Mouse (Mus musculus) limb, embryonic 12.5 days (tissue): ENCODE measurements around the gene H1foo. TPM values are rescaled to one million over a fixed set of nuclear protein-coding genes. Genes with fewer than 3 reads are reported as not detected.
A peak's percentile ranks its signal among the peaks of the same experiment; 100 is the strongest.

Source experiments
- ATAC-seq: fragments of 200-750 bp; cut with Nextera tagmentation; 2 replicates; pipeline ENCODE4 v1.8.0; 2017; ENCODE audit warnings: low read depth, moderate TSS enrichment; ENCODE audit not compliant: insufficient number of reproducible peaks, insufficient read depth, low FRiP score, low TSS enrichment
- H3K27ac ChIP-seq: fragments of 300-500 bp; sonication (generic); 2 replicates; pipeline ENCODE4 v1.5.1; 2016; ENCODE audit warnings: mild to moderate bottlenecking, moderate library complexity
- H3K27me3 ChIP-seq: fragments of 300-500 bp; sonication (generic); 2 replicates; pipeline ENCODE4 v1.6.1; 2016; ENCODE audit warnings: mild to moderate bottlenecking, moderate library complexity
- H3K36me3 ChIP-seq: fragments of 300-500 bp; sonication (generic); 2 replicates; pipeline ENCODE4 v1.6.1; 2016; ENCODE audit warnings: mild to moderate bottlenecking, moderate library complexity
- H3K4me1 ChIP-seq: fragments of 300-500 bp; sonication (generic); replicated peaks from 2 replicates; pipeline ENCODE4 v1.6.1; 2016
- H3K4me2 ChIP-seq: fragments of 300-500 bp; sonication (generic); 2 replicates; pipeline ENCODE4 v1.6.1; 2016; ENCODE audit warnings: mild to moderate bottlenecking, moderate library complexity
- H3K4me3 ChIP-seq: fragments of 300-500 bp; sonication (generic); replicated peaks from 2 replicates; pipeline ENCODE4 v1.5.1; 2016; ENCODE audit warnings: mild to moderate bottlenecking
- H3K9ac ChIP-seq: fragments of 300-500 bp; sonication (generic); replicated peaks from 2 replicates; pipeline ENCODE4 v1.6.1; 2016; ENCODE audit warnings: mild to moderate bottlenecking, moderate library complexity
- H3K9me3 ChIP-seq: fragments of 300-500 bp; sonication (generic); 2 replicates; pipeline ENCODE4 v1.6.1; 2016; ENCODE audit warnings: mild to moderate bottlenecking, moderate library complexity
- WGBS: fragments of 180-500 bp; shearing (Covaris S2); methylation state at CpG from one replicate; pipeline ENCODE4 v1.1.7; 2016; 5-methylcytosine and 5-hydroxymethylcytosine counted together
- polyA plus RNA-seq: library from polyadenylated mRNA; unstranded; fragments of >200 nt; fragmentation: Nextera tagmentation; extraction: Ambion mirVana; gene quantifications from 2 replicates; pipeline ENCODE4 v1.2.1, GENCODE M21; 2016

The H1foo gene
- polyA plus RNA-seq, 1 experiment from 2014 or later = not detected

DNA sequence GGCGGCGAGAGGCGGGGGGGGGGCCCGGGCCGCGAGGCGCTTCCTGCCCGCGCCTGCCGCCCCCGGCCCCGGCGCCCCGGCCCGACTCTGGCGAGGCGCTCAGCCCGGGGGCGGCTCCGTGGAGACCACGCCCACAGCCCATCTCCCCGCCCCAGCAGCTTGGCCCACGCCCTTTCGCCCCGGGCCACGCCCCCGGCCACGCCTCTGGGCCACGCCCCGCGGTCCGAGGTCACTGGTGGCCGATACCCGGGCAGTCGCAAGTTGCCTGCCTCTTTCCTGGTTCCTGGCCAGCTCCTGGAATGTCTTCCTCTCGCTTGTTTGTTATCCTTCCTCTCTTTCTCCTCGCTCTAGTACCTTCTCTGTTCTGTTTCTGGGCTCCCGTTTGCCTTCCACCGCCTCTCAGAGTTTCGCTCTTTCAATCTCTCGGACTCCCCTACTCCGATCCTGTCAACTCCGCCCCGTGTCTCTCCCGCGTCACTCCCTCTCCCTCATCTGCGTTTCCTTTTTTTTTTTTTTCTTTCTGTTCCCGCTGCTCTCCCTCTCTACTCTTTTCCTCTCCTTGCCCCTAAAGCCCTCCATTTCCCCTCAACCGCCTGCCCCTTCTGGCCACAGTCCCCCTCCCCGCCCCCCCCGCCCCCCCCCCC is 50.3 kb downstream of the H1foo start, which contains the start of gene Plxnd1:
Gene Plxnd1, minus strand, starts transcription at position 129 of the 644 bp plus-strand sequence.
- Histone ChIP-seq H3K9ac (peak within 1 kb of the TSS; percentile 58), H3K36me3 (no peaks in the 10 kb centered on the region), H3K4me3 (peak within 1 kb of the TSS; percentile 59), H3K4me2 (peak within 1 kb of the TSS; percentile 81), H3K27ac (peak within 1 kb of the TSS; percentile 62), H3K9me3 (no peaks in the 10 kb centered on the region), H3K27me3 (peaks cover 55% of the 10 kb centered on the region), H3K4me1 (peaks cover 46% of the 10 kb centered on the region)
- WGBS = 2% methylated on average over 44 of the region's 51 CpGs
- peak; percentile 47 for ATAC-seq

DNA sequence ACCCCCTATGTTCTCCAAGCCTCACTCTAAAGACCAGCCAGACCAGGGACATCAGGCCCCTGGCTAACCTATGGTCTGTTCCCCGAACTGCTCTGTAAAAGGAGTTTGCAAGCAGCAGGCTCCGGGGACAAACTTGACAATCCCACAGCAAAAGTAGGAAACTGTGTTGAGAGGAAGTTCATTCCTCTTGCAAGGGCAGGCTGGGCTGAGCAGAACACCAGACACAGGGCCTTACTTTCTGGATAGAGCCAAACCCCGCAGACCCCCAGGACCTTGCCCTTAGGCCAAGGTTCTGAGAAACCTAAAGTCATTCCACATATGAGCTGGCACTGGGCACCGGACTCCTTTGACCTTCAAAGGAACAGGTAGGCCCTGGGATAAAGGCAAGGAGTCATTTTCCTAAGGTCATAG is 50.8 kb downstream of the H1foo start:
- Histone ChIP-seq H3K4me3 (peak overlapping the region; percentile 59), H3K27me3 (peaks cover 51% of the 10 kb centered on the region), H3K9ac (no peak overlapping the region; the same call in 1 of the 2 replicates), H3K9me3 (no peaks in the 10 kb centered on the region), H3K27ac (peak overlapping the region; percentile 62; the same call in 1 of the 2 replicates), H3K36me3 (no peaks in the 10 kb centered on the region), H3K4me2 (peak overlapping the region; percentile 81), H3K4me1 (peaks cover 46% of the 10 kb centered on the region)
- WGBS = 42% methylated on average over 4 of the region's 4 CpGs
- no peak for ATAC-seq

DNA sequence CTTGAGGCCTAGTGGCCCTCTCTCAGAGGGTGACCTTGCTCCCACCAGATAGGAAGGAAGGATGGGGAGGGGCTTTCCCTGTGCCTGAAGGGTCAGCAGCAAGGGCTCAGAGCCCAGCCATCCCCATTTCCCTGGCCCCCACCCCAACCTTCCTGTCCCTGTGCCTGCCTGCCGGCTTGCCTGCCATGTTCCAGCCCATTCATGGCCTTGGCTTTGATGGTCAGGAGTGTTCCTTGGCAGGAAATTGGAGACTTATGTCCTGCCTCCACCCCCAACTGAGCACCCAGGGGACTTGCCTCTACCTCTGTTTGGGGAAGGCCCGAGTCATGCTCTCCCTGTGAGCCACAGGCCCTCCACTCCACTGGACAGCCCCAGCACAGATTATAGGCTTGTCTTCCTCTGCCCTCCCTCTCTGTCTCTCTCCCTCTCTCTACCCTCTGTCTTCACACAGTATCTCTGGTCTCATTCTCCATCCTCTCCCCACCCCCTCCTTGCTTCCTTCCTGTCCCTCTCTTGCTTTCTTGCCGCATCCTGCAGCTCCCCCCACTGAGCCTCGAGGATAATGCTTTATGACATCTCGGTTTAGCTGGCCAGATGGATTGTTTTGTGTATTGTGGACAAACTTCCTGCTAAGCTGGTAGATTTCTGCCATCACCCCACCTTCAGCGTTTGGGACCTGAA is 51.6 kb downstream of the H1foo start:
- H3K27ac ChIP-seq = no peak overlapping the region
- H3K36me3 ChIP-seq = no peaks in the 10 kb centered on the region
- ATAC-seq = no peak
- peaks cover 42% of the 10 kb centered on the region for H3K4me1 ChIP-seq
- WGBS = 21% methylated on average over 6 of the region's 6 CpGs
- H3K4me2 ChIP-seq = peak overlapping the region; percentile 81; the same call in 1 of the 2 replicates
- H3K9me3 ChIP-seq = no peaks in the 10 kb centered on the region
- no peak overlapping the region for H3K9ac ChIP-seq
- no peak overlapping the region for H3K4me3 ChIP-seq
- peaks cover 43% of the 10 kb centered on the region for H3K27me3 ChIP-seq

DNA sequence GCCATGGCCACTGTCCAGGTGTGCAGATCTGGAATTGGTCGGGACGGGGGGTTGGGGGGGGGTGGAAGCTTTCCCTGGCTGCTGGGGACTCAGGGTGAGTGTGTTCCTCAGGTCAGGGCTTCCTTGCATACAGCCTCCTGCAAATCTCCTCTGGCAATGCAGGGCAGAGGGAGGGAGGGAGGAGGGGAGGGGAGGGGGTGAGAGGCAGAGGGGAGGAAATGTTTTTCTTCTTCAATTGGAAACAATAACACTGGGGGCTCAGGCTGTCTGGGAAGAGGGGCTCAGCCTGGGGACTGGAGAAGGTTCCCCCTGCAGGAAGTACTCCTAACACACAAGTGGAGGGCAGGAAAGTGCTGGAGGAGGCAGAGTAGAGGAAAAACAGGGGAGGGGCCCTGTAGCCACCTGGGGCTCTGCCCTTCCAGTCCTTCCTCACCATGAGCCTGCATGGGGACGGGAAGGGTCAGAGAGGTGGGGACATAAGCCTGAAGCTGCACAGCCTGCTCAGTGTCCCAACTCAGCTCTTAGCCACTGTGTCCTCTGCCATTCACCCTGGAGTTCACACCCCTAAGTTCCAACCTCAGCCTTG is 53.1 kb downstream of the H1foo start:
- no peak for ATAC-seq
- Histone ChIP-seq H3K4me2 (no peak overlapping the region), H3K36me3 (no peaks in the 10 kb centered on the region), H3K27ac (peak overlapping the region; percentile 50; the same call in 1 of the 2 replicates), H3K9ac (no peak overlapping the region), H3K4me1 (peaks cover 32% of the 10 kb centered on the region), H3K9me3 (no peaks in the 10 kb centered on the region), H3K4me3 (no peak overlapping the region), H3K27me3 (peaks cover 28% of the 10 kb centered on the region)
- 19% methylated on average over 3 of the region's 3 CpGs for WGBS

DNA sequence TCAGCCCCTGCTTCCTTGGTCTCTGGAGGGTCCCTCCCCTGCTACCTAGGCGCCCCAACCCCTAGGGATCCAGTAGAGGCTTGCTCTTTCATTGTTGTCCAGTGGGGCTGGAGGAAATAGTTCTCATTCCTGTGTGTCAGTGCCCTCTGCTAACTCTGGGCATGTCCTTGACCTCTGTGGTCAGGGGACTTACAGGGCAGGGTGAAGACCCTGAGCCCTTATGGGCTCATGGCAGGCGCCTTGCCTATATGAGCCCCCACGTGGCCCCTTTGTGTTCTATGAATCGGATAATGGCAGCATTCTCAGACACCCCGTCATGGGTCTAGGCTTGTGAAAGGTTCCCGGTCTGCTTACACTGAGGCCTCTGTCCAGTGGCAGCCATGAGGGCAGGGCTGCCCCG is 54.0 kb downstream of the H1foo start:
- 85% methylated on average over 7 of the region's 7 CpGs for WGBS
- no peak for ATAC-seq
- peaks cover 27% of the 10 kb centered on the region for H3K4me1 ChIP-seq

DNA sequence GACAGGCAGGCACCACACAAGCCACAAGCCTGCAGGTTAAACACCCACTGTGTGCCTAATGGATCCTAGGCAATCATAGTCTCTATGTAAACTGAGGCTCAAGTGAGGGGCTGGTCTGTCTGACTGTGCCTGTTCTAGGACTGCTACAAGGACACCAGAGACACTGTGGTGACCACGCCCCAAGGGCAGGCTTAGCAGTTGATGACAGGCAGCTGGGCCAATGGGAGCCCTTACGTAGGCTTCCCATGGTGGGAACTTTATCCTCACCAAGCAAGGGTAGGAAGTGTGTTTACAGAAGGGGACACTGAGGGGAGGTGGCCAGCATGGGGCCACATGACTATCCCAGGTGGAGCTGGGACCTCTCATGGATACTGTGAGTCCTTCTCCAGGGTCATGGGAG is 54.5 kb downstream of the H1foo start:
- Histone ChIP-seq H3K4me2 (no peak overlapping the region), H3K9me3 (no peaks in the 10 kb centered on the region), H3K9ac (no peak overlapping the region), H3K27ac (no peak overlapping the region), H3K4me1 (peaks cover 27% of the 10 kb centered on the region), H3K36me3 (no peaks in the 10 kb centered on the region), H3K27me3 (peaks cover 14% of the 10 kb centered on the region), H3K4me3 (no peak overlapping the region)
- ATAC-seq = no peak
- WGBS = 80% methylated on average over 2 of the region's 2 CpGs

More for the DNA sequence above, 54.0 kb downstream of the H1foo start:
- H3K9ac ChIP-seq = no peak overlapping the region
- peaks cover 18% of the 10 kb centered on the region for H3K27me3 ChIP-seq
- H3K27ac ChIP-seq = 0 out of 2 replicates have a peak overlapping the region, but pooled peaks have one; percentile 50
- no peak overlapping the region for H3K4me2 ChIP-seq
- no peak overlapping the region for H3K4me3 ChIP-seq
- H3K36me3 ChIP-seq = no peaks in the 10 kb centered on the region
- H3K9me3 ChIP-seq = no peaks in the 10 kb centered on the region

Other genes with a start within 250 kb of the H1foo start
- 1.7 and 1.9 TPM in 2 replicates for gene Tmem40, start 182.5 kb upstream of the H1foo start, polyA plus RNA-seq
- gene Cand2, start 170.4 kb upstream of the H1foo start, polyA plus RNA-seq = 66.9 and 71.8 TPM in 2 replicates
- gene Rpl32, start 136.2 kb upstream of the H1foo start, polyA plus RNA-seq = 2,195 and 2,268 TPM in 2 replicates
- gene Efcab12, start 106.5 kb upstream of the H1foo start, polyA plus RNA-seq = 0.45 and 0.51 TPM in 2 replicates
- gene Mbd4, start 91.6 kb upstream of the H1foo start, polyA plus RNA-seq = 32.3 and 33.7 TPM in 2 replicates
- 32.1 and 34.9 TPM in 2 replicates for gene Ift122, start 91.5 kb upstream of the H1foo start, polyA plus RNA-seq
- 0.28 and 0.38 TPM in 2 replicates for gene Rho, start 13.2 kb upstream of the H1foo start, polyA plus RNA-seq
- 25.2 and 27.5 TPM in 2 replicates for gene Plxnd1, start 50.1 kb downstream of the H1foo start, polyA plus RNA-seq
- gene Tmcc1, start 248.5 kb downstream of the H1foo start, polyA plus RNA-seq = 15.5 and 19.4 TPM in 2 replicates